Mouse (Mus musculus): ENCODE results near the gene 4930502E18Rik.
"Not testable (repeated sequence)": the region's sequence is repeated elsewhere in the genome, so short reads cannot be mapped to it uniquely, and the experiment has no call there.

Gene 4930502E18Rik

GRCm38 (mm10) chrX:53724596-53724995 lies at the start of gene 4930502E18Rik:
Gene 4930502E18Rik, plus strand, starts transcription at chrX:53724826.
- DNase-seq, result no peak

- peak; percentile 79 for DNase-seq
Observed at GRCm38 (mm10) chrX:53676943-53677342, 47.7 kb upstream of the 4930502E18Rik start.

GRCm38 (mm10) chrX:53682650-53683049 lies 42.0 kb upstream of the 4930502E18Rik start:
- DNase-seq, result not testable (repeated sequence)

GRCm38 (mm10) chrX:53684676-53685075 lies 40.0 kb upstream of the 4930502E18Rik start:
- DNase-seq, result not testable (repeated sequence)

DNA sequence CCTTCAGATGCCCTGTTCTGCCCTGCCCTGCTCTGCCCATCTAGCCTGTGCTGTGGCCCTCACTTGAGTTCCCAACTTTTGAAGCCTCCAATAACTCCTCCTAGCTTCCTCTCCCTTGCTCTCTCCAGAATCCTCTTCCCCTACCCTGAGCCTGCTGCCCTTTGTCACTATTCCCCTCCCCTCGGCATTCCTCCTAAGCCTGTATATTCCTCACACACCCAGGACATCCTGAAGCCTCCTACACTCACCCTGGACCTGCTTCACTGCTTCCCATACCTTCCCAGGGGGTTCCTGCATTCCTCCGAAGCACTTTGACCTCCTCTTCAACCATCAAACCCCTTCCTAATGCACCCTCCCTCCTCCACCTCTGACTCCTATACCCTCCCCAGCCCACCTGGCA lies 32.6 kb upstream of the 4930502E18Rik start:
- no peak for DNase-seq

DNA sequence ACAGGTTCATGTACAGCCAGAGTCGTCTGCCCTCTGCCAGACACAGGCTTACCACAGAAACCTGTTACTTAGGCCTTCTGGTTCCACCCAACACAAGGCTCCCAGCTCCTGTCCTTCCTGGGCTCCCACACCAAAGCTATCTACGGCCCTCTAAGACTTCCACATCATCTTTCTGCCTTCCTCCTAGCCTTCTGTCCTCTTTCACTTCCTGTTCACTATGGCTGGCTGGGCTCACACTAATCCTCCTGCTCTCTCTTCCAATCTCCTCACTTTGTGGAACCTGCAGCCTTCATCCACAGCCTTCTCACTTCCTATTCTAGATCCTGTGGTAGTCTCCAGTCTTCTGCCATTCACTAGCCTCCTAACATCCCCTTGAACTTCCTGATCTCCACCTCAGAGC lies 31.5 kb upstream of the 4930502E18Rik start:
- no peak for DNase-seq

- no peak for DNase-seq
Observed at GRCm38 (mm10) chrX:53694008-53694777, 30.4 kb upstream of the 4930502E18Rik start.

DNA sequence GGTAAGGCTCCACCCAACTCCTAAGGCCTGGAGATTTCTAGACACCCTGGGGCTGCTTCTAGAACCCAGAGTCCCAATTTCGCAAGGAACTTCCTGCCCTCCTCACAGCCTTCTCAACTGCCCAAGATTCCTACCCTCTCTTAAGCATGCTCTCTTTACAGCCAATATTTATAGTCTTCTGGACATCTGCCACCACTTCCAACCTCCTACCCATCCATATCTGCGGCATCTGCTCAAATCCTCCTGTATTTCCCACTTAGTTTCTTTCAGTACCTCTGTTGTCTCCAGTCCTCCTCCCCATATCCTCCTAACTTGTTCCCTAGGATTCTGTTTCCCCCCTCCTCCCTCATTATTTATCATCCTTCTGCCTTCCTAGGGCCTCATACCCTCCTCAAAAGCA lies 25.4 kb upstream of the 4930502E18Rik start:
- DNase-seq, result no peak

GRCm38 (mm10) chrX:53702673-53703072 lies 22.0 kb upstream of the 4930502E18Rik start:
- no peak for DNase-seq

DNA sequence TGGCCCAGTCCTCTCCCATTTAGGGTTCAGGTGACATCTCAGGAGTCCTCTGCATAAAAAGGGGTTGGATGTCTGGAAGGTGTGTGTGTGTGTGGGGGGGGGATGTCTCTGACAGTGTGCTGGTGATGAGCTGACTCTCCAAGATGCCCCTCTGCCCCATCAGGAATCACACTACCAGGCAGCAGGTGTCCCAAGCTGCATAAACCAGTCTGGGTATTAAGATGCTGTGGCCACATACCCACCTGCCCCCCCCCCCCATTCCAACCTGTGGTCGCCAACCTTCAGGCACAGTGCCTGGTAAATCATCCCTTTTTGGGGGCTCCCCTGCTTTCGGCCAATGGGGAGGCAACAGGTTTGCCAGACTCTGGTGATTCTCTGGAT lies 8.7 kb upstream of the 4930502E18Rik start:
- no peak for DNase-seq

DNA sequence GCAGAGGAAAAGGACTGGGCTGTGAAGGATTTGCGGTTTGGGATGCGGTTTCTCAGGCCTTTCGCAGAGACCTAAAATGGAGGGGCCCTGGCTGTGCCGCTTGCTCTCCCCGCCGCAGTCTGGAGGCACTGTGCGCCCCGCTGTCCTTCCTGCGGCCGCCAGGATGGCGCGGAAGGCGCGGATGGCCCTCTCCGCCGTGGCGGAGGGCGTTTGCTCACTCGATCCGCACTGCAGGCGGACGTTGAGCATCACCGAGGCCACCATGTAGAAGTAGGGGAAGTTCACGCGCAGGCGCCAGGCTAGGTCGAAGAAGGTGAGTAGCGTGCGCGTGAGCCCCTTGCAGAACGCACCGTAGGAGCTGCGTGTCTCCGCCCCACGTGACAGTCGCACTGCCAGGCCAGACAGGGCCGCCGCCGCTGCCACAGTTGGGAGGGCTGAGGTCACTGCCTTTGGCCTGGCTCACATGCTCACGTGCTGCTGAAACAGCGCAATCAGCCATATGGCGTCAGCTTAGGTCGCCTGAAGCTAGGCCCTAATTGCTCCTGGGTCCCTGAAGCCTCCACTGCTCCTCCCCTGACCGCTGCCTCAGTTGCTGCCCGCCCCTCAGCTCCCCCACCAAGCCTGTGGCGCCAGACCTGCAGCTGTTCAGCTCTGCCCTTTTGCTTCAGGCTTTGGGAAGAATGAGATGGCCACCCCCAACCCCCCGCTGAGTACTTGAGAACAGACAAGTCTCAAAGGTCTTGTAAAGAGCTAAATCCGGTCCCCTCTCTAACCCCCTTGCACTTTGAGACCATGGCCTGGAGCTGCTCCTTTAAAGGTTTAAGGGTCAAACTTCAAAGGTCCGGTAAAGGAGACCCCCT lies 8.1 kb upstream of the 4930502E18Rik start:
- DNase-seq, result peak; percentile 64

- no peak for DNase-seq
Observed at GRCm38 (mm10) chrX:53728967-53729366, 4.3 kb downstream of the 4930502E18Rik start.

- no peak for DNase-seq
Observed at GRCm38 (mm10) chrX:53752851-53753250, 28.2 kb downstream of the 4930502E18Rik start.

DNA sequence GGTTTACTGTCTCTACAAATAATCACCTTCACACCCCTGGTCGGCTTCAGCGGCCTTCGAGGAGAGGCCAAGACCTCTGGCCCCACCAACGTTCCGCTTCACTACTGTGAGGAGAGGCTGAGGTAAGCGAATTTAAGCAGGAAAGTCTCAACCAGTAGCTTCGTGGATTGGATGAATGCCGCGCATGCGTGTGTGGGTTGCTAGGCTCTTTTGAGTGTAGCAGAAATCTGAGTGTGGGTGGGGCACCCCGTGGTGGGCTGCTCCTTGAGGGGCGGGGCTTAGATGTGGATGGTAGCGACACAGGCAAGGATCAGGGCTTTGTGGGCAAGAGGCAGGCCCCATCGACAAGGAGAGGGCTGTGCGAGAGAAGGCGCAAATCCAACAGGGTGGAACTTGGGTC lies 33.1 kb downstream of the 4930502E18Rik start, which contains the start of gene 1700013H16Rik:
Gene 1700013H16Rik (minus strand): TSS at position 96 of the 400 bp plus-strand sequence.
- no peak for DNase-seq

DNA sequence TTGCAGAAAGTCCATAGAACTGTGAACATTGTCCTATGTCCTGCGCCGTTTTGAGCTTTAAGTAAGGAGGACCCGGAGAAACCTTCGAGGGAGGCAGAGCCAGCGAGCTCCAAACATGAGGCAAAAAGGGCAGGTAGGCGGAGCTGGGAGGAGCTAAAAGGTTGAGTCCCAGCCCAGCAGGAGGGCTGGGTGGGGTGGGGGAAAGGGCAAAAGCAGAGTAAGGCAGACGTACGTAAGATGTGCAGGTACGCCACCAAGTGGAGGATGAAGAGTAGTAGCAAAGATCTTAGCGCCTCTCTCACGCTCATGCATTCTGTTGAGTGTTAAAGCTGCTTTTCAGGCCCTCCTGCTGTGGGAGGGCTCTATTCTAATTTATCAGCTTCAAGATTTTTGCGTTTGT lies 51.6 kb downstream of the 4930502E18Rik start, which contains the start of gene Zfp36l3:
Gene Zfp36l3 (minus strand): TSS at position 119 of the 400 bp plus-strand sequence.
- no peak for DNase-seq
